Mouse (Mus musculus) megakaryocyte, embryonic 14.5 days (primary cell): Measurements from ENCODE around the gene Lrrtm4.

ENCODE experiments used
- FLI1 ChIP-seq: IDR thresholded peaks from 2 replicates; pipeline ENCODE4 v1.6.1; 2012; ENCODE audit warnings: low read length, inconsistent platforms, mixed read lengths
- GATA1 ChIP-seq: IDR thresholded peaks from 3 replicates; pipeline ENCODE4 v1.6.1; 2012; ENCODE audit warnings: mixed read lengths, low read length, inconsistent platforms, borderline replicate concordance

DNA sequence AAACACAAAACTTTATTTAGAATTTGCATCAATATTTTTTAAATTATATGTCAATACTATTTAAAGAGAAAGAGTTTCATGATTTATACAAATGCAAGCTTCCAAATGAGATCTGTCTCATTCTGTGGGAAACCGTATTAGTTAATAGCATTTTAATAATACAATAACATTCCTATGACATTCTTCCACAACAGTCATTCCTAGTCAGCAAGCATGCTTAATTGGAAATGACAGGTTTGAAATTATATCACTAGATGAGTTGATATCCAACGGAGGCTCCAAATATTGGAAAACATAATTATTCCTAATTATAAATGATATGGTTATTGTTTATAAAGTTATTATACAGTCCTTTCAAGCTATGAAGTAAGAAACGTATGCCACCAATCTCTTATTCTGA is 714.7 kb downstream of the Lrrtm4 start:
- TF ChIP-seq GATA1 (no peak), FLI1 (no peak)
